Mouse (Mus musculus) megakaryocyte, embryonic 14.5 days (primary cell): ENCODE measurements around the gene Ints13.

Experiments used
- FLI1 ChIP-seq: IDR thresholded peaks from 2 replicates; pipeline ENCODE4 v1.6.1; 2012; ENCODE audit warnings: low read length, inconsistent platforms, mixed read lengths
- GATA1 ChIP-seq: IDR thresholded peaks from 3 replicates; pipeline ENCODE4 v1.6.1; 2012; ENCODE audit warnings: mixed read lengths, low read length, inconsistent platforms, borderline replicate concordance

DNA sequence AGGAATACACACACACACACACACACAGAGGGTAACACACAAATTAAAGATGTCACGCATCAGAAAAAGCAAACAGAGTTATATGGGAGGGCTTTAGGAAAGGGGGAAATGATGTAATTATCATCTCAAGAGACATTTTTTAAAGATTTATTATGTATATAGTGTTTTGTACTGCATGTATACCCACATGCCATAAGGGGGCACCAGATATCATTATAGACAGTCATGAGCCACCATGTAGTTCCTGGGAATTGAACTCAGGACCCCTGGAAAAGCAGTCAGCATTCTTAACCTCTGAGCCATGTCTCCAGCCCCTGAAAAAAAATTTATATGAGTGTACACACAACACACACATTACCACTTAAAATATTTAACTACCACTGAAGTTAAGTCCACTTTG is 33.0 kb downstream of the Ints13 start:
- TF ChIP-seq GATA1 = no peak
- no peak for TF ChIP-seq FLI1
